Mouse (Mus musculus) hindbrain, embryonic 16.5 days (tissue): Measurements from ENCODE around the gene Ttc23l. TPM values are rescaled to one million over a fixed set of nuclear protein-coding genes. Genes with fewer than 3 reads are reported as not detected.

Experiments
- ATAC-seq: fragments of 200-750 bp; cut with Nextera tagmentation; 2 replicates; pipeline ENCODE4 v1.8.0; 2017; ENCODE audit warnings: moderate TSS enrichment, moderate library complexity
- H3K27ac ChIP-seq: fragments of 300-500 bp; sonication (generic); 2 replicates; pipeline ENCODE4 v1.5.1; 2014; ENCODE audit warnings: low read depth, mild to moderate bottlenecking, control low read depth, low read length, moderate library complexity
- H3K27me3 ChIP-seq: fragments of 300-500 bp; sonication (generic); replicated peaks from 2 replicates; pipeline ENCODE4 v1.6.1; 2014; ENCODE audit warnings: low read length; ENCODE audit not compliant: control insufficient read depth, insufficient read depth
- H3K36me3 ChIP-seq: fragments of 300-500 bp; sonication (generic); 2 replicates; pipeline ENCODE4 v1.6.1; 2014; ENCODE audit warnings: mild to moderate bottlenecking, low read length, moderate library complexity, mixed read lengths; ENCODE audit not compliant: control insufficient read depth, insufficient read depth
- H3K4me1 ChIP-seq: fragments of 300-500 bp; sonication (generic); 2 replicates; pipeline ENCODE4 v1.6.1; 2014; ENCODE audit warnings: low read depth, low read length; ENCODE audit not compliant: control insufficient read depth, insufficient read depth
- H3K4me2 ChIP-seq: fragments of 300-500 bp; sonication (generic); 2 replicates; pipeline ENCODE4 v1.6.1; 2014; ENCODE audit warnings: mild to moderate bottlenecking, low read length, control low read depth, moderate library complexity
- H3K4me3 ChIP-seq: fragments of 300-500 bp; sonication (generic); 2 replicates; pipeline ENCODE4 v1.5.1; 2014; ENCODE audit warnings: mild to moderate bottlenecking, low read length, control low read depth, moderate library complexity
- H3K9ac ChIP-seq: fragments of 300-500 bp; sonication (generic); 2 replicates; pipeline ENCODE4 v1.6.1; 2014; ENCODE audit warnings: low read depth, mild to moderate bottlenecking, control low read depth, low read length, moderate library complexity
- H3K9me3 ChIP-seq: fragments of 300-500 bp; sonication (generic); 2 replicates; pipeline ENCODE4 v1.6.1; 2014; ENCODE audit warnings: mild to moderate bottlenecking, low read length, moderate library complexity; ENCODE audit not compliant: control insufficient read depth
- WGBS: fragments of 180-500 bp; shearing (Covaris S2); extraction: QIAGEN DNeasy Blood & Tissue Kit; methylation state at CpG from one replicate; pipeline ENCODE4 v1.1.7; 2014; 5-methylcytosine and 5-hydroxymethylcytosine counted together
- polyA plus RNA-seq: library from polyadenylated mRNA; unstranded; fragments of >200 nt; fragmentation: Nextera tagmentation; extraction: Ambion mirVana; gene quantifications from 2 replicates; pipeline ENCODE4 v1.2.1, GENCODE M21; 2015

Gene Ttc23l
- polyA plus RNA-seq: not detected in 2 replicates

DNA sequence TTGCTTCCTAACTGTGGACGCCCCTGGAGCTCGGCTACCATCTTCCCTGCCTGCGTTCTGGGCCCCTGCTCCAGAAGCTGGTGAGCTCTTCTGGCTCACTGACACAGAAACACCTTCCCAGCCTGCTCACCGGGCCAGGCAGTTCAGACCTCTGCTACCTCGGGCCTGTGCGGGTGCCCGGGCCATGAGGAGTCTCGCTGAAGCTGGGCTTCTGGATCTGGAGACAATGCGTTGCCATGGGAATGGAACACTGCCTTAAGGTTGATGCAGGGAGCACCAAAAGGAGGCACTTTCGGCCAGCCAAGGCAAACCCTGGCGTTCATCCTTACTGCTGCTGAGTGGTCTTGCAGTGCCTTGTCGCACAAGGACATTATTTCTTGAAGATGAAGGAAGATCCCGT is at the start of gene Ttc23l:
TSS of gene Ttc23l (minus strand) at position 204 of the 400 bp plus-strand sequence.
- H3K9ac ChIP-seq: no peak within 1 kb of the TSS
- WGBS: 88% methylated on average over 13 of the region's 13 CpGs

DNA sequence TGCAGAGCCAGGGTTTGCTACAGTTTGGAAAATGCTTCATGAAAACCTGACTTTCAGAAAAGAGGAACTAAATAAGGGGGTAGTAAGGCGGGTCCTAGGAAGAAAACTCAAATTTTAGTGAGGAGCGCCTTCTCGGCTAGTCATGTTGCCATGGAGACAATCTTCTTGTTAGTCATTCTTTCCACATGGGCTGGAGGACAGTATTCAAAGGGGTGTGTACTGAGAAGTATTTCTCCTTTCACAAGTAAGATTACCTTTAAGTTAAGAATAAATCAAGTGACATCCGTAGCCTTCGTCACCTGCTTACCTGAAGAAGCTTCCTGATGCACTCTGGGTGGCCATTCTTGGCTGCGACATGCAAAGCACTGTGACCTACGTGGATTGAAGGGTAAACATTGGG is 40.9 kb upstream of the Ttc23l start:
- ATAC-seq: peak; percentile 45; the same call in 1 of the 2 replicates
- no peaks in the 10 kb centered on the region for H3K9me3 ChIP-seq
- H3K4me2 ChIP-seq: no peak overlapping the region
- H3K27me3 ChIP-seq: no peaks in the 10 kb centered on the region
- no peaks in the 10 kb centered on the region for H3K36me3 ChIP-seq
- H3K4me1 ChIP-seq: peaks cover 8% of the 10 kb centered on the region; the same call in 1 of the 2 replicates
- no peak overlapping the region for H3K4me3 ChIP-seq
- no peak overlapping the region for H3K27ac ChIP-seq
- no peak overlapping the region for H3K9ac ChIP-seq
- 56% methylated on average over 7 of the region's 7 CpGs for WGBS

More for the DNA sequence above, at the start of gene Ttc23l:
- Histone ChIP-seq H3K36me3 (no peaks in the 10 kb centered on the region), H3K4me2 (no peak within 1 kb of the TSS), H3K4me1 (no peaks in the 10 kb centered on the region), H3K4me3 (no peak within 1 kb of the TSS), H3K9me3 (no peaks in the 10 kb centered on the region), H3K27me3 (no peaks in the 10 kb centered on the region), H3K27ac (no peak within 1 kb of the TSS)
- no peak for ATAC-seq

DNA sequence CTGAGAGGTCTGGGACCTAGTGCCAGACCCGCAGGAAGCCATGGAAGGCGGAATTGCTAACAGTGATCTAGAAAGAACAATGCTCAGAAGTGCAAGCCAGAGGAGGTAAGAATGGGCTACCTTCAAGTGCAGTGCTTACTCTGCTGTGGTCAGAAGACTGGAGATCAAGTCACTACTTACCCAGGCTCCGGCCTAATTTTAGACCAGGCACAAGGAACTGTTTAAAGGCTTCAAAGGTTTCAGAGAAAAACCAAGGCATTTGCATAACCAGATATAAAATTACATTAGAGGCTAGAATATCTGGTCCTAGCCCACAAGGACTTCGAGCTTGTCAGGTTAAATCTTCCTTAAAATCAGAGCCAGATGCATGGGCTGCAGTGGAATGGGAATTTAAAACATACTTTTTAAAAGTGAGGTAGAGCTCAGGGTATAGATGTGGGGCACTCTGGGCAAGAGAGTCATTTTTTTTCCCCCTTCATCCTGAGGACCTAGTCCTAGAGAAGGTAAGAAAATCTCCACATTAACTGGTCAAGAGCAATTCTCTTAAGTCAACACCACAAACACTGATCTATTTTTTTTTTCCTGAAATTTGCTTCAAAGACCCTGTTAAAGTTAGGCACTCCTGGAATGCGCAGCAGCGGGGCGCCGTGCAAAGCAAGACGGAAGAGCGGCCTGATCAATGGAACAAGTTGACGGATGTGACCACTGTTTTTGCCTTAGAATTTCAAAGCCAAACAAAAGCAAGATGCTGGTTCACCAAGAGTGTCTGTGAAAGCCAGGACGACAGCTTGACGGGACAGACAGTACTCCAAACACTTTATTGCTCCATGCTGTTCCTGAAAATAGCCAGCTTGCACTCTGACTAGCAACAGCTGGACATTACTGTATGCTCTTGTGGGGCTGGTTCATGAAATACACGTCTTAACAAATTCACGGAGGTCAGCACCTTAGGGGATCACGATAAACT is 40.1 kb upstream of the Ttc23l start:
- Histone ChIP-seq H3K9me3 (no peaks in the 10 kb centered on the region), H3K4me1 (peaks cover 8% of the 10 kb centered on the region; the same call in 1 of the 2 replicates), H3K27ac (no peak overlapping the region), H3K4me2 (no peak overlapping the region), H3K36me3 (no peaks in the 10 kb centered on the region), H3K27me3 (no peaks in the 10 kb centered on the region), H3K4me3 (no peak overlapping the region), H3K9ac (no peak overlapping the region)
- 0 out of 2 replicates have a peak, but pooled peaks have one; percentile 34 for ATAC-seq
- WGBS: 54% methylated on average over 16 of the region's 16 CpGs

DNA sequence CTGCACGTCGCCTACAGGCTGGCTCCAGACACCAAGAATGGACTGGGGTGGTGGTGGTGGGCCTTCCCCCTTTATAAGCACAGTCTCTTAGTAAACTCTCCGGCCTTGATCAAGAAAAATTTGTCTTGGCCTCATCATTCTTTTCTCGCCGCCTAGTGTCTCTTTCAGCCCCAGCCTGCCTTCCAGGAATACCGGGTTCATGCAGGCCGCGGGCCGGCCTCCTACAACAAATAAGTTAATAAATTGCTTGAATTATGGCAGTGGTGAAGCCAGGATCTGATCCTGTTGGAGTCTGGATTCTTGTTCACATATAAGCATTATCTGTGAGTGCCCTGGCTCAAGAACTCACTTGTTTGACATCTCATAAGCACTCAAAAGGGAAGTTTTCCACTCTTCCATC is 38.4 kb upstream of the Ttc23l start:
- no peak for ATAC-seq

DNA sequence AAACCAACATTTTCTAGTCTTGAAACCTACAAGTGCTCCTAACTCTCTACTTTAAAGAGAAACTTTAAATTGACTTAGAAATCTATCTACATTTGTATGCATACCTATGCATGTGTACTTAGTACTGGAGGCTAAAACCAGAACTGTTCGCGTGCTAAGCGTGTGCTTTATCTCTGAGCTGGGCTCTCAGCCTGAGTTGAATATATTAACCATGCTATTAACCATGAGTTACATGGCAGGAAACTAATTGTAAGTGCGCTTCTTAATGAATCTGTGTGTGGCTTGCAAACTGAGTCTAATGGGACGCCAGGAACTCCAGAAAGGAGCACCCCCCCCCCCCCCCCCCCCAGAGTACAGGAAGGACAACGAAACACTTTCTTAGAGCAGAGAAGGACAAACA is 36.9 kb upstream of the Ttc23l start:
- Histone ChIP-seq H3K4me2 (no peak overlapping the region), H3K9ac (no peak overlapping the region), H3K36me3 (no peaks in the 10 kb centered on the region), H3K4me1 (peaks cover 8% of the 10 kb centered on the region; the same call in 1 of the 2 replicates), H3K9me3 (no peaks in the 10 kb centered on the region), H3K27me3 (no peaks in the 10 kb centered on the region), H3K27ac (no peak overlapping the region), H3K4me3 (no peak overlapping the region)
- 74% methylated on average over 5 of the region's 6 CpGs for WGBS
- ATAC-seq: no peak

More for the DNA sequence above, 38.4 kb upstream of the Ttc23l start:
- WGBS: 90% methylated on average over 9 of the region's 9 CpGs
- no peak overlapping the region for H3K4me2 ChIP-seq
- no peaks in the 10 kb centered on the region for H3K9me3 ChIP-seq
- H3K27ac ChIP-seq: no peak overlapping the region
- H3K27me3 ChIP-seq: no peaks in the 10 kb centered on the region
- H3K4me1 ChIP-seq: peaks cover 8% of the 10 kb centered on the region; the same call in 1 of the 2 replicates
- H3K36me3 ChIP-seq: no peaks in the 10 kb centered on the region
- no peak overlapping the region for H3K4me3 ChIP-seq
- no peak overlapping the region for H3K9ac ChIP-seq

DNA sequence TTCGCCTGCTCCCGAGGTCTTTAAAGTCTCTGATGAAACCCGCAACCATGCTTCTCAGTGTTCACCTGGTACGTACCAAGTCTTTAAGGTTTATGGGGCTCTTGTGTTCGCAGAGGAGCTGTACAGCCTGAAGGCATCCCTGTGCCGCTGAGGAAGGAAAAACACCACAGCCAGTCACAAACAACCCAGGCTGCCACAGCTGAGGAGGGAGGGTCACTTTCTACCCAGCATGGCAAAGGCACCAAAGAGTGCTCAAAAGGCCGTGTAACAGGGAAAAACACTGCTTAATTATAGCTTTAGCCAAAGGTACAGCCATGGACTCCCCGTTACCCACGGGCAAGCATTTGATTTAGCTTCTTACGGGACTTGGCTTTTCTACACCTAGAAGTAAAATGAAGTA is 36.4 kb upstream of the Ttc23l start:
- ATAC-seq: no peak
- no peaks in the 10 kb centered on the region for H3K9me3 ChIP-seq
- no peak overlapping the region for H3K27ac ChIP-seq
- no peaks in the 10 kb centered on the region for H3K36me3 ChIP-seq
- peaks cover 8% of the 10 kb centered on the region; the same call in 1 of the 2 replicates for H3K4me1 ChIP-seq
- H3K4me3 ChIP-seq: no peak overlapping the region
- no peak overlapping the region for H3K9ac ChIP-seq
- H3K27me3 ChIP-seq: no peaks in the 10 kb centered on the region
- H3K4me2 ChIP-seq: no peak overlapping the region
- 86% methylated on average over 10 of the region's 10 CpGs for WGBS

DNA sequence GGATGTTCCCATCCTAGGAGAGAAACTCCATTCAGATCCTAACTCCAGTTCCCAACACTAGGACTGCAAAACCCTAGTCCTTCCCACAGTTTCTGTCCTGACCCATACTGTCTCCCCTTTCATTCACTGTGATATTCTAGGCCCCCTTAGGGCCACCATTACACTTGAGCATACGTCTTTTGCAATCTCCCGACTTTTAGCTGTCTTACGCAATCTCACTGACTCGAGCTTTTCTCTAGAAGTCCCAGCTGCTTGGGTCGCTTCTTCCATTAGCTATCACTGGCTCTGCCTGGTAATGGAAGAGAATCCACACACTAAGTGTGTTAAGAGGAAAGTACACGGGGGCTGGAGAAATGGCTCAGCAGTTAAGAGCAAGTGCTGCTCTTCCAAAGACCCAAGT is 34.6 kb upstream of the Ttc23l start:
- Histone ChIP-seq H3K36me3 (no peaks in the 10 kb centered on the region), H3K4me1 (no peaks in the 10 kb centered on the region), H3K27me3 (no peaks in the 10 kb centered on the region), H3K27ac (no peak overlapping the region), H3K9ac (no peak overlapping the region), H3K4me2 (no peak overlapping the region), H3K9me3 (no peaks in the 10 kb centered on the region), H3K4me3 (no peak overlapping the region)
- ATAC-seq: no peak
- 93% methylated on average over 6 of the region's 6 CpGs for WGBS

DNA sequence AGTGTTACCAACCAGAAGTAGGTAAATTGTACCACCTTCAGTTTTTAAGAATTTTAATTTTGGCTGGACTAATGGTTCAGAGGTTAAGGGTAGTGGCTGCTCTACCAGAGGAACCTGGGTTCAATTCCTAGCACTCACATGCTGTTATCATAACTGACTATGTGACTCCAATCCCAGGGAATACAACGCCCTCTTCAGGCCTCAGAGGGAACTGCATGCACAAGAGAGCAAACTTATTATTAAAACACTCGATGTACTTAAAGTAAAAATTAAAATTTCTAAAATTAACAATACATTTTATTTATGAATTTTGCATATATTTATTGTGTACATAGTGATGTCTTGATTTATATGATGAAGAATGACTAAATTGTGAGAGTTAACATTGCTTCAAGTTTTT is 28.1 kb upstream of the Ttc23l start:
- no peak for ATAC-seq
- Histone ChIP-seq H3K36me3 (no peaks in the 10 kb centered on the region), H3K4me2 (no peak overlapping the region), H3K9ac (no peak overlapping the region), H3K4me1 (no peaks in the 10 kb centered on the region), H3K4me3 (no peak overlapping the region), H3K27me3 (no peaks in the 10 kb centered on the region), H3K27ac (no peak overlapping the region), H3K9me3 (no peaks in the 10 kb centered on the region)
- 91% methylated on average over 2 of the region's 2 CpGs for WGBS

DNA sequence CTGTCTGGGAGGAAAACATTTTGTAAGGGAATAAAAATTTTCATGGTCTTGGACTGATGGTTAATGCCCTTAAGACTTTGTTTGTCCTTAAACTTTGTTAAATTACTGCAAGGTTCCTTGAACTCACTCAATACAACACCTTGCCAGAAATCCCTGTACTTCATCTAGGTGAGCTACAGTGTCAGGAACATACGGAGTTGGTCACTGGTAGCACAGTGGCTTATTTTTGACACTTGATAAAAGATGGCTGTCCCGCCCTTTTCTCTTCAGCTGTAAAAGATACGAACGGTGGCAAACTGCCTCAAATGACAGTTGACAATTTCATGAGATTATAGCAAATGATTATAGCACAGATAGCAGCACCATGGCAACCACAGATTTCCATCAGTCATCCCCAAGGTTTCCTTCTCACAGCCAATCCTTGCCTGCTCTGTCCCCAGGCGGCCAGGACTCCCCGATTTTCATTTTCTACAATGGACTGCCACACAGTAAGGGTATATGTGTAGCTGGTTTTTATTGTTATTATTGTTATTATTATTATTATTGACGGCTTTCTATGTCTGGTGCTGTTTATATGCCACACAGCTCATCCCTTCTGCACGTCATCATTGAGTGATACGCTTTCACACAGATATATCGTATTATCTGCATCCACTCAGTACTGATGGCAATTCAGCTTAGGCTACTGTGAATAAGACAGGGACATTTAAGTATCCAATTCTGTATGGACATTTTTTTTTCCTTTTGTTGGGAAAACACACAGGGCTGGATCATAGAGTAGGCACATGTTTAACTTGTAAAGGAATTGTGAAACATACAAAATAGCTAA is 26.1 kb upstream of the Ttc23l start:
- Histone ChIP-seq H3K9me3 (no peaks in the 10 kb centered on the region), H3K27ac (no peak overlapping the region), H3K4me3 (no peak overlapping the region), H3K9ac (no peak overlapping the region), H3K36me3 (no peaks in the 10 kb centered on the region), H3K4me1 (no peaks in the 10 kb centered on the region), H3K27me3 (no peaks in the 10 kb centered on the region), H3K4me2 (no peak overlapping the region)
- WGBS: 67% methylated on average over 10 of the region's 10 CpGs
- peak; percentile 89 for ATAC-seq
